Mouse (Mus musculus): ENCODE measurements around the gene Acbd3.

Acbd3 gene

GRCm38 (mm10) chr1:180725704-180726179 lies at the start of gene Acbd3:
Gene Acbd3 (plus strand): TSS chr1:180726043.
- DNase-seq (ENCODE audit: low spot score) = peak; percentile 93

GRCm38 (mm10) chr1:180691284-180691683 lies 34.6 kb upstream of the Acbd3 start:
- no peak for DNase-seq (ENCODE audit: low spot score)

GRCm38 (mm10) chr1:180696626-180697352 lies 29.1 kb upstream of the Acbd3 start, which contains the start of gene Mixl1:
Gene Mixl1 (minus strand): TSS chr1:180697034.
- DNase-seq (ENCODE audit: low spot score) = peak; percentile 49

GRCm38 (mm10) chr1:180698063-180698462 lies 27.8 kb upstream of the Acbd3 start:
- DNase-seq (ENCODE audit: low spot score) = no peak

- no peak for DNase-seq (ENCODE audit: low spot score)
Observed at GRCm38 (mm10) chr1:180703400-180703799, 22.4 kb upstream of the Acbd3 start.

GRCm38 (mm10) chr1:180707368-180707767 lies 18.5 kb upstream of the Acbd3 start:
- DNase-seq (ENCODE audit: low spot score) = no peak

GRCm38 (mm10) chr1:180707813-180708212 lies 18.0 kb upstream of the Acbd3 start:
- no peak for DNase-seq (ENCODE audit: low spot score)

- DNase-seq (ENCODE audit: low spot score) = no peak
Observed at GRCm38 (mm10) chr1:180708935-180709776, 16.7 kb upstream of the Acbd3 start.

- DNase-seq (ENCODE audit: low spot score) = no peak
Observed at GRCm38 (mm10) chr1:180718756-180719155, 7.1 kb upstream of the Acbd3 start.

- no peak for DNase-seq (ENCODE audit: low spot score)
Observed at GRCm38 (mm10) chr1:180719483-180719882, 6.4 kb upstream of the Acbd3 start.

- DNase-seq (ENCODE audit: low spot score) = peak; percentile 90
Observed at GRCm38 (mm10) chr1:180719951-180720689, 5.7 kb upstream of the Acbd3 start.

- DNase-seq (ENCODE audit: low spot score) = no peak
Observed at GRCm38 (mm10) chr1:180722608-180723007, 3.2 kb upstream of the Acbd3 start.

- no peak for DNase-seq (ENCODE audit: low spot score)
Observed at GRCm38 (mm10) chr1:180723701-180724238, 2.1 kb upstream of the Acbd3 start.

GRCm38 (mm10) chr1:180726183-180726582 lies 340 bp downstream of the Acbd3 start:
- peak; percentile 66 for DNase-seq (ENCODE audit: low spot score)

- no peak for DNase-seq (ENCODE audit: low spot score)
Observed at GRCm38 (mm10) chr1:180729231-180729630, 3.4 kb downstream of the Acbd3 start.

GRCm38 (mm10) chr1:180747827-180748226 lies 22.0 kb downstream of the Acbd3 start:
- DNase-seq (ENCODE audit: low spot score) = no peak

GRCm38 (mm10) chr1:180752115-180752514 lies 26.3 kb downstream of the Acbd3 start:
- no peak for DNase-seq (ENCODE audit: low spot score)

- DNase-seq (ENCODE audit: low spot score) = no peak
Observed at GRCm38 (mm10) chr1:180754376-180754775, 28.5 kb downstream of the Acbd3 start.

GRCm38 (mm10) chr1:180756711-180757110 lies 30.9 kb downstream of the Acbd3 start:
- DNase-seq (ENCODE audit: low spot score) = no peak

GRCm38 (mm10) chr1:180757252-180757955 lies 31.6 kb downstream of the Acbd3 start:
- no peak for DNase-seq (ENCODE audit: low spot score)

GRCm38 (mm10) chr1:180757956-180758520 lies 32.2 kb downstream of the Acbd3 start:
- DNase-seq (ENCODE audit: low spot score) = no peak

All from testis, postnatal 10 days (tissue).